Mouse (Mus musculus) embryonic facial prominence, embryonic 13.5 days (tissue): ENCODE measurements at regions not wholly inside any gene's neighbourhood (a gene's known extent, or its start where the extent isn't known, plus 50 kb on each side); places are given as distances from the start of the nearest gene placed in this dataset.

Source experiments
- ATAC-seq: fragments of 200-750 bp; cut with Nextera tagmentation; 2 replicates; pipeline ENCODE4 v1.8.0; 2017; ENCODE audit warnings: low read depth; ENCODE audit not compliant: insufficient number of reproducible peaks, insufficient read depth, low FRiP score, low TSS enrichment
- H3K27ac ChIP-seq: fragments of 300-500 bp; sonication (generic); 2 replicates; pipeline ENCODE4 v1.5.1; 2015; ENCODE audit warnings: moderate library complexity, mild to moderate bottlenecking, inconsistent platforms
- H3K27me3 ChIP-seq: fragments of 300-500 bp; sonication (generic); 2 replicates; pipeline ENCODE4 v1.6.1; 2015; ENCODE audit warnings: mild to moderate bottlenecking, inconsistent platforms
- H3K36me3 ChIP-seq: fragments of 300-500 bp; sonication (generic); 2 replicates; pipeline ENCODE4 v1.6.1; 2015; ENCODE audit warnings: mild to moderate bottlenecking, inconsistent platforms
- H3K4me1 ChIP-seq: fragments of 300-500 bp; sonication (generic); 2 replicates; pipeline ENCODE4 v1.6.1; 2015; ENCODE audit warnings: inconsistent platforms
- H3K4me2 ChIP-seq: fragments of 300-500 bp; sonication (generic); 2 replicates; pipeline ENCODE4 v1.6.1; 2015; ENCODE audit warnings: moderate library complexity, mild to moderate bottlenecking, inconsistent platforms
- H3K4me3 ChIP-seq: fragments of 300-500 bp; sonication (generic); 2 replicates; pipeline ENCODE4 v1.5.1; 2015; ENCODE audit warnings: mild to moderate bottlenecking, inconsistent platforms
- H3K9ac ChIP-seq: fragments of 300-500 bp; sonication (generic); 2 replicates; pipeline ENCODE4 v1.6.1; 2015; ENCODE audit warnings: mild to moderate bottlenecking, inconsistent platforms
- H3K9me3 ChIP-seq: fragments of 300-500 bp; sonication (generic); 2 replicates; pipeline ENCODE4 v1.6.1; 2016; ENCODE audit warnings: inconsistent platforms
- WGBS: fragments of 180-500 bp; shearing (Covaris S2); methylation state at CpG from one replicate; pipeline ENCODE4 v1.1.7; 2015; ENCODE audit warnings: mixed read lengths; 5-methylcytosine and 5-hydroxymethylcytosine counted together

DNA sequence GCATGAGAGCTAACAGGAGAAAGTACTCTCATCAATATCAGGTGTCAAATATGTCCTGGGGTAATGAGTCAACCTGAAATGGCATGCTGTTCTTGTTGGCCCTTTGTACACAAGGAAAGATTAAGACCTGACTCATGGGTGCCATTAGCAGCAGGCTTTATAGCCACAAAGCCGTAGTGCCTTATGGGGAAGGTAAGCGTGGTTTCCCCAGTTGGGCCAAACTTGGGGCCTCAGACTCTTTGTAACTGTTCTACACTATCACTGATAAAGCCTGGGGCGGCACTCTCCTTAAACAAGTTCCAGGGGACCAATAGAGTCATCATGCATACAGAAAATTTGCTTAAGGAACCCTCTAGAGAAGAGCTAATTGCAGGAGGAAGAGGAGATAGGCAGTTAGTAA lies 1228.9 kb upstream of the A1bg start:
- 93% methylated on average over 3 of the region's 3 CpGs for WGBS
- Histone ChIP-seq H3K27me3 (no peaks in the 10 kb centered on the region), H3K4me1 (peaks cover 13% of the 10 kb centered on the region), H3K4me3 (no peak overlapping the region), H3K36me3 (no peaks in the 10 kb centered on the region), H3K9me3 (no peaks in the 10 kb centered on the region), H3K27ac (no peak overlapping the region), H3K4me2 (no peak overlapping the region), H3K9ac (no peak overlapping the region)
- no peak for ATAC-seq

DNA sequence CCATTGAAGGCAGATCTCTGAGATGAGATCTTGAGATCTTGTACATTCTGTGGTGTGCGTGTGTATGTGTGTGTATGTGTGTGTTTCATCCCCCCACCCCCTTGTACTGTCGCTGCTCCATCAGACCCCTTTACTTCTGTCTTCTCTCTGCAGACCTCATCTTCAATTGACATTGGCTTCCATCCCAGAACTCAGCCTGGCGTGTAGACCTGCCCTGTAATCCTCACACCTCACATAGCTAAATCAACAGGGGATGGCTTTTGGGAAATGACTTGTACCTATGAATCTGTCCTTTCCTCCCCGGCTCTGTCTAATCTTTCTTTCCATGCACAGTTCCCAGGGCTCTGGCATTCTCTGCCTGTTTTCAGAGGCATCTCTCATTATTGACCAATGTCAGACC lies 1227.5 kb upstream of the A1bg start:
- Histone ChIP-seq H3K9ac (no peak overlapping the region), H3K4me2 (no peak overlapping the region), H3K27me3 (no peaks in the 10 kb centered on the region), H3K9me3 (no peaks in the 10 kb centered on the region), H3K27ac (no peak overlapping the region), H3K36me3 (no peaks in the 10 kb centered on the region), H3K4me1 (peaks cover 13% of the 10 kb centered on the region), H3K4me3 (no peak overlapping the region)
- 86% methylated on average over 4 of the region's 4 CpGs for WGBS
- ATAC-seq = no peak

DNA sequence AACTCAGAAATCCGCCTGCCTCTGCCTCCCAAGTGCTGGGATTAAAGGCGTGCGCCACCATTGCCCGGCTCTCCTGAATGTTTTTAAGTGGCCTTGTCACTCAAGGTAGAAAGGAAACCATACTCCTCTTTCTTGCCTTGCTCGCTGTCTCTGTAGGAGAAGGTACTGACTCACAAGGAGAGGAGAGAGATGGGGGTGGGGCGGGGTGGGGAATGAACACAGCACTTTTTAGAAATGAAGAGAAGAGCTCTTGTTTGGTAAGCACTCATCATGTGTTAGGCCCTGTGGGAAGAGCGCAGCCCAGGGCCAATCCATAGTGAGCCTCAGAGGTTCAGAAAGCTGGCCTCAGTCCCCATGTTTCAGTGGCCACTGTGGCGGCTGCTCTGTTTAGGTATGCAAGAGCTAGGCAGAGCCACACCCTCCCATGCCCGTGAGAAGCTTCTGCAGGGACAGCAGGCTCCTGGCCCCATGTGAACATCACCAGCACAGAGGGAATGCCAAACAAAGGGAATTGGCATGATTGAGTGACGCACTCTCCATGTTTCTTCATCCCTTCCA lies 1225.9 kb upstream of the A1bg start:
- Histone ChIP-seq H3K9ac (no peak overlapping the region), H3K27me3 (no peaks in the 10 kb centered on the region), H3K4me2 (no peak overlapping the region), H3K9me3 (no peaks in the 10 kb centered on the region), H3K4me1 (peaks cover 13% of the 10 kb centered on the region), H3K36me3 (no peaks in the 10 kb centered on the region), H3K4me3 (no peak overlapping the region), H3K27ac (no peak overlapping the region)
- WGBS = 89% methylated on average over 10 of the region's 10 CpGs
- ATAC-seq = no peak

DNA sequence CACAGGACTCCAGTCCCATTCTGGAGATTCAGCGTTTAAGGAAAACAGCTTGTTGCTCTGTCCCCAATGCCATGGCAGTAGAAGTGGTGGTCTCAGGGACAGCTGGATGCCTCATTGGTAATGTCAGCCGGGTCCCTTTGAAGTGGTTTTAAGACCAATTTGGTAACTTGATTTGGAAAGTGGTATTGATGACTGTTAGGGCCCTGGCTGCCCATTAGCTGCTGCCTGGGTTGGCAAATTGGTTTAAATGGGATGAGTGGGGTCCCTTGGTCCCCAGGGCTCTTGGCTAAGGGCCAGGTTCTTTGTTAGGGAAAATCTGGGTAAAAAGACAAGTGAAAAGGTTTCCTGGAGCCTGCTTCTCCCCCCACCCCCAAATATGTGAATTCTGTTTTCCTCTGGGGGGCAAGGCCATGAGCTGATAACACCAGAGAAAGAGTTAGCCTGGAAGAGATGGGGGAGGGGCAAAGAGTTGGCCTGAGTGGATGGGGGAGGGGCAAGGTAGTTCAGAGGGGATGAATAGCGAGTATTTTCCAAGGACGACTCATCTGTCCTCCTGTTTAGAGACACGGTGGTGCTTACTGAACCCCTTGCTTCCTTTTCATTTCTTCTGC lies 1224.6 kb upstream of the A1bg start:
- H3K9me3 ChIP-seq = no peaks in the 10 kb centered on the region
- H3K36me3 ChIP-seq = no peaks in the 10 kb centered on the region
- no peak overlapping the region for H3K4me3 ChIP-seq
- H3K4me1 ChIP-seq = peaks cover 9% of the 10 kb centered on the region
- no peaks in the 10 kb centered on the region for H3K27me3 ChIP-seq
- ATAC-seq = no peak
- H3K9ac ChIP-seq = no peak overlapping the region
- no peak overlapping the region for H3K4me2 ChIP-seq
- WGBS = 29% methylated on average over 5 of the region's 5 CpGs
- H3K27ac ChIP-seq = no peak overlapping the region

DNA sequence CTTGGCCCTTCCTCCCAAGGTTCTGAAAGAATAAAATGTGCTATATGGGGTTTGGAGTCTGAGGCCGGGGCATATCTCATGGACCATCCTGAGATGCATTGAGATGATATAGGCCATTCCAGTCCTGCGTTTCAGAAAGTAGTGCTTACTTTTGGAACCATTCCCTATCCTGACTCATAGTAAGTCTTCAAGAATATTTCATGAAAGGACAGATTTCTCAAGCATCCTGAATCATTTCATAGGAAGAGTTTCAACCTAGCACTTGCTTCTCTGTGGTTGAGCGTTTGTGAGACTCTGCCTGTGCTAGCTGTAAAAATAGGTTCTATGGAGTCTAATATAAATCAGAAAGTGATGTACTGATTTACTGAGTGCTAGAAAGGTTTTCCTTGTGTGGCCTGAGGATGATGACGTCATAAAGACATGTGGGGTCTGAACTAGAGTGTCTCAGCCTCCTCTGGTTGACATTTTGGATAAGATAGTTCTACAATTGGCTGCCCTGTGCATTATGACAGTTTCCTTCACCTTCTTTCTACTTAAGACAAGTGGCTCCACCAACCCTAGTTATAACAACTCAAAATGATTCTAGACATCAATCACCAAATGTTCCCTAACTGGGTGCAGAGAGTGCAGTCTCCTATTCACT lies 1223.0 kb upstream of the A1bg start:
- Histone ChIP-seq H3K9ac (no peak overlapping the region), H3K4me3 (no peak overlapping the region), H3K36me3 (no peaks in the 10 kb centered on the region), H3K27ac (no peak overlapping the region), H3K4me2 (no peak overlapping the region), H3K4me1 (peaks cover 9% of the 10 kb centered on the region), H3K27me3 (no peaks in the 10 kb centered on the region), H3K9me3 (no peaks in the 10 kb centered on the region)
- 88% methylated on average over 4 of the region's 4 CpGs for WGBS
- ATAC-seq = no peak

DNA sequence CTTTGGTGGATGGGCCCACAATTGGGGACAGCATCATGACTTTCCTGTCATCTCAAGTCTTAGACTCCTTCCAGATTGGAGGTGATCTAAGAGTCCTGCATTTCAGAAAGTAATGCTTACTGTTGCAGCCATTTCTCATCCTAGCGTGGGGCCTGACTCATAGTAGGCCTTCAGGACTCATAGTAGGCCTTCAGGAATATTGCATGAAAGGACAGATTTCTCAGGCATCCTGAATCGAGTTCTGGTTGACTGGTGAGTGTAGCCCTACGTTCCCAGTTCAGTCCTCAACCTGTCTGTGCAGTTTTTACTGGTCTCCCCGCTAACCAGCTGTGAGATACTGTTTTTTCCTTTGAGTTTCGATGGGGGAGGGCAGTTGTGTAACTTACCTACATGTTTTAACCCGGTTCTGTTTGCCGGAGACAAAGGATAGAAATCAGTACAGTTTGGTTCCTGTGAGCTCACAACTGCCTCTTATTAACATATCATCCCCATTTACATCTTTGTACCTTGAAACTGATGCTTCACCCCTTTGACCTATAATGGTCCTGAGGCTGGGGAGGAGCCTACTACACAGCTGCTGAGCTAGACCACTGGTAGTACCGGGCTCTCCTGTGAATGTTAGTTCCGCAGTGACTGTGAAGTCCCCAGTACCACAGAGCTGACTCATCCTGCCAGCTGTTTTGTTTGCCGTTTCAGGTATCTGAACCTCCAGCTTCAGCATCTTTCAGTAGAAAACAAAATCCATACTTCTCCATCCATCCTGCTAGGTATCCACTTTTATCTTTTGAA lies 1222.2 kb upstream of the A1bg start:
- 86% methylated on average over 10 of the region's 10 CpGs for WGBS
- H3K9ac ChIP-seq = no peak overlapping the region
- no peaks in the 10 kb centered on the region for H3K36me3 ChIP-seq
- no peaks in the 10 kb centered on the region for H3K9me3 ChIP-seq
- no peak overlapping the region for H3K4me3 ChIP-seq
- no peak overlapping the region for H3K27ac ChIP-seq
- H3K27me3 ChIP-seq = no peaks in the 10 kb centered on the region
- ATAC-seq = no peak
- no peak overlapping the region for H3K4me2 ChIP-seq
- H3K4me1 ChIP-seq = peaks cover 9% of the 10 kb centered on the region

DNA sequence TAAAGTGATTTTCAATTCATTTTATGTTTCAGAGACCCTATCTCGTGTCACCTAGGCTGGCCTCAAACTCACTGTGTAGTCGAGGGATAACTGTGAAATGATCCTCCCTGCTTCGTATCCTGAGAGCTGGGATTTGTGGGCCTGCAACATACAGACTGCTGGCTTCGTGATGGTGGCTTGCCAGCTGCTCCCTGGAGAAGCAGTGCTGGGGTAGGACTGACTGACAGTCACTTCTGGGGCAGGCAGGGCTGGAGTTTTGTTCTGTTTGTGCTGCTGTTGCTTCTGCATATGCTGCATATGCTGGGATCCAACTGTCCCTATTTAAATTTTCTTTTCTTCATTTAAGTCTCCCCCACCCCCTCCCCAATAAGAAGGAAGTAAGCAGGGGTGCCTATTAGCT lies 1217.0 kb upstream of the A1bg start:
- H3K4me1 ChIP-seq = peaks cover 24% of the 10 kb centered on the region
- no peaks in the 10 kb centered on the region for H3K9me3 ChIP-seq
- no peak overlapping the region for H3K4me2 ChIP-seq
- H3K27ac ChIP-seq = no peak overlapping the region
- 62% methylated on average over 4 of the region's 4 CpGs for WGBS
- H3K4me3 ChIP-seq = no peak overlapping the region
- no peaks in the 10 kb centered on the region for H3K27me3 ChIP-seq
- no peaks in the 10 kb centered on the region for H3K36me3 ChIP-seq
- ATAC-seq = no peak
- H3K9ac ChIP-seq = no peak overlapping the region

DNA sequence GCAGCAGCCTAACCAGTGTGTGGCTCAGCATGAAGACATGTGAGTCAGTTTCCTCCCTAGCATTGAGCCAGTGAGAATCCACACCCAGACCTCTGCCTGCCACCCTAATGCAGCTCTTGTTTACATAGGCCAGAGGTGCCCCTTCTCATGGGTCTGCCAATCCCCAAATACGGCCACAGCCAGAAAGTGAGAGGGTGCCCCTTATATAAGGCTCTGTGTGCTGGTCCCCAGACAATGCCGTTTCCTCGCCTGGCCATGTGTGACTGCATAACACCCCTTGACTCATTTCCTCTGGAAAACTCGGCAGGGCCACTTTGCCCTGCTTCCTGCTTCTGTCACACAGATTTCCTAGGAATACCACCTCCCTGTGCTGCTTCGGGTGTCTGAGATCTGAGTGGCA lies 1216.4 kb upstream of the A1bg start:
- no peak overlapping the region for H3K4me2 ChIP-seq
- no peaks in the 10 kb centered on the region for H3K36me3 ChIP-seq
- 45% methylated on average over 5 of the region's 5 CpGs for WGBS
- no peaks in the 10 kb centered on the region for H3K9me3 ChIP-seq
- no peak for ATAC-seq
- no peak overlapping the region for H3K4me3 ChIP-seq
- no peak overlapping the region for H3K9ac ChIP-seq
- H3K27ac ChIP-seq = no peak overlapping the region
- no peaks in the 10 kb centered on the region for H3K27me3 ChIP-seq
- peaks cover 24% of the 10 kb centered on the region for H3K4me1 ChIP-seq

DNA sequence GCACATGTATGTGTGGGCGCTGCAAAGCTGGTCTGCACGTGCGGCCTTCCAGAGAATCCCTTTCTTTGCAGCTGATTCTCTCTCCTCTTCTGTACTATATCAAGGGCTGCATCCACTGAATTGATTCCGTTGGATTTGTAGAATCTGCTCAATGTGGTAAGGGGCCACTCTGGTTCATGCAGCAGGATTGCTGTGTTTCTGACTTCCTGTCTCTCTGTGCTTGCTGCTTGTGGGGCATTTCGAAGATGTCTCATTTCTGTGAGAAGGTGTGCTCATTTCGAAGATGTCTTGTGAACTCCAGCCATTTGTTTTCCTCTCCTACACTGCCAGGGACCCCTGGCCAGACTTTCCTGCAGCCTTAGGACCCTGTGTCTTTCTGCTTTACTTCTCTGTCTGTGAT lies 1215.9 kb upstream of the A1bg start:
- Histone ChIP-seq H3K4me2 (no peak overlapping the region), H3K36me3 (no peaks in the 10 kb centered on the region), H3K4me3 (no peak overlapping the region), H3K27ac (no peak overlapping the region), H3K9ac (no peak overlapping the region), H3K4me1 (peaks cover 24% of the 10 kb centered on the region), H3K9me3 (no peaks in the 10 kb centered on the region), H3K27me3 (no peaks in the 10 kb centered on the region)
- 86% methylated on average over 6 of the region's 6 CpGs for WGBS
- no peak for ATAC-seq

DNA sequence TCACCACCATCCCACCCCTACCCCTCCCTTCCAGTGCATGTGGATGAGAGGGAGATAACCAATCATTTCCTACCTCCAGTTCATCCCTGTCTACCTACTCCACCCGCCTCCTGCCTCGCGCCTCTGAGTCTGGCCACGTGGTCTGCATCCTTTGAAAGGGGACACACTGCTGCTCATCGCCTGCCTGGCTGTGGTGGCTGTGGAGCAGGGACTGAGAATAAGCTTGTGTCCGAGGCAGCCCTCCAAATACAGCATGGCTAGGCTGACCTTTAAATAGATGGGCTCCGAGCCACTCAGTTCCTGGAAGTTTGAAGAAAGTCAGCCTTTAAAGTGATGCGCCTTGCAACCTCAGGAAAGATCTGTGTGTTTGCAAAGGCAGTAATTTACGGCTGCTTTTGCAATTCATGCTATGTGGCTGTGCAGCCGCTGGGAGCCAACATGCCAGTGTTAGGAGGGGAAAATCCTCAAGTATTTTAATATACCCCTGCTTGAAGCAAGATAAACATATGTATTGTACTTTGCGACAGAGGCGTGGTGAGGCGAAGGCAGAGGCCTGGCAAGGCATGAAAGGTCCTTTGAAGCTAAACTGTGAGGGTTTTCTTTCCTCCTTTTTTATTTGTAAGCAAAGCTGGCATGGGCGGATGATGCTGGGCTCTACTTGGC lies 1214.3 kb upstream of the A1bg start:
- Histone ChIP-seq H3K9me3 (no peaks in the 10 kb centered on the region), H3K4me2 (no peak overlapping the region), H3K36me3 (no peaks in the 10 kb centered on the region), H3K9ac (no peak overlapping the region), H3K4me1 (peaks cover 30% of the 10 kb centered on the region), H3K27ac (peak overlapping the region; percentile 44; the same call in 1 of the 2 replicates), H3K4me3 (no peak overlapping the region), H3K27me3 (no peaks in the 10 kb centered on the region)
- WGBS = 60% methylated on average over 14 of the region's 14 CpGs
- ATAC-seq = no peak; the same call in 1 of the 2 replicates

DNA sequence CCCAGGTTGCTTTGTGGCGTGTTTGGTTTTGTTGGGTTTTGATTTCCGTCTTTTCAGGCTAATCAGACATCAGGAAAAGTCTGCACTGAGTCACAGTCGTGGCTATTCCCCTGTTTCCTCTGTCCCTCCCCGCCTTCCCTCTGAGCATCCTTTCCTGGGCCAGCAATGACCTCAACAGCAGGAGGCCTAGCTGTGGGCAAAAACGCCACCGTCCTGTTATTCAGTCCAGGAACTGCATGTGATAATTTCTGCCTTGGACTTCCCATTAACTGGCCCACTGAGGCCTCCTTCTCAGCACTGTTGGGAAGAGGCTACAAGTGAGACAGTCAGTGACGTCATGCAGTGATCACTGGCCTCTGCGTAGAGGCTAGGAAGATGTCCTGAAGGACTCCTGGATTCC lies 1212.0 kb upstream of the A1bg start:
- ATAC-seq = no peak
- peaks cover 36% of the 10 kb centered on the region for H3K4me1 ChIP-seq
- H3K4me2 ChIP-seq = no peak overlapping the region
- no peaks in the 10 kb centered on the region for H3K9me3 ChIP-seq
- WGBS = 84% methylated on average over 8 of the region's 8 CpGs
- no peak overlapping the region for H3K27ac ChIP-seq
- H3K9ac ChIP-seq = no peak overlapping the region
- H3K27me3 ChIP-seq = no peaks in the 10 kb centered on the region
- H3K4me3 ChIP-seq = no peak overlapping the region
- H3K36me3 ChIP-seq = no peaks in the 10 kb centered on the region
